ENCODE assay signal across 29 mouse cellular contexts in the genomic region with DNA sequence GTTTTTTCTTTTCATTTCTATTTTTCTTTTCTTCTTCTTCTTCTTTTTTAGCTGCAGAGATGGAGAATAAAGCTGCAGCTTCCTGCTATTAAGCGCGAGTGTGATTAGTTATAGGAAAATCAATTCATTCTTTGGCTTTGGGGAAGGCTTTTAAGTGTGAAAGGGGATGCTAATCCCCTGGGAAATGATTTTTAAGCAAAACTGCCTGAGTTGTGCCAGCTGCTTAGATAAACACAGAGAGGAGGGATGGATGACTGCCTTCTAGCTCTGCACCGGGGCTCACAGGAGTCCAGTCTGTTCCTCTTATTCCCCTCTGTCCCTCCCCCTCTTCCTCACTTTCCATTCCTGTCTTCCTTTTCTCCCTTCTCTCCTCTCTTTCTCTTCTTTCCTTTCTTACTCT.
DNase-seq lines count a peak whose midpoint lies in the region; ATAC-seq lines count a peak whose summit lies in the region.
"Had no signal": no experiment of that assay in that cellular context is flagged by ENCODE, and none has a peak within 500 bp of the region (broad histone marks: within the 10 kb centered on the region; RNA-seq: fewer than 3 reads in every experiment).

No protein-coding gene starts in this region.

- H3K4me1 ChIP-seq in forebrain, embryonic 10.5 days, result peaks cover 32% of the 10 kb centered on the region
- H3K4me1 ChIP-seq in forebrain, embryonic 12.5 days, result peaks cover 15% of the 10 kb centered on the region
- H3K4me1 ChIP-seq in hindbrain, embryonic 15.5 days (replicated peaks), result peaks cover 9% of the 10 kb centered on the region
- H3K4me1 ChIP-seq in hindbrain, embryonic 16.5 days (ENCODE audit: control insufficient read depth, insufficient read depth, low read depth, low read length), result peaks cover 6% of the 10 kb centered on the region; the same call in 1 of the 2 replicates
- H3K4me1 ChIP-seq in midbrain, embryonic 10.5 days, result peaks cover 18% of the 10 kb centered on the region
- H3K4me1 ChIP-seq in midbrain, embryonic 15.5 days, result peaks cover 12% of the 10 kb centered on the region
- H3K4me1 ChIP-seq: embryonic facial prominence, embryonic 15.5 days; heart, embryonic 10.5 days; heart, embryonic 15.5 days; limb, embryonic 15.5 days; liver, embryonic 13.5 days had no signal

- no peak overlapping the region for H3K4me3 ChIP-seq in forebrain, embryonic 10.5 days
- no peak overlapping the region for H3K4me3 ChIP-seq in forebrain, embryonic 12.5 days (replicated peaks)
- no peak overlapping the region for H3K4me3 ChIP-seq in hindbrain, embryonic 15.5 days
- H3K4me3 ChIP-seq in hindbrain, embryonic 16.5 days (ENCODE audit: low read length), result no peak overlapping the region
- H3K4me3 ChIP-seq in midbrain, embryonic 10.5 days, result no peak overlapping the region
- no peak overlapping the region for H3K4me3 ChIP-seq in midbrain, embryonic 15.5 days
- H3K4me3 ChIP-seq: embryonic facial prominence, embryonic 15.5 days; heart, embryonic 10.5 days; heart, embryonic 15.5 days; limb, embryonic 10.5 days; limb, embryonic 15.5 days; liver, embryonic 13.5 days; neural tube, embryonic 15.5 days had no signal

- no peak for DNase-seq in forebrain, embryonic 10.5 days (ENCODE audit: extremely low spot score, low spot score)
- no peak for DNase-seq in midbrain, embryonic 10.5 days (ENCODE audit: low spot score)
- DNase-seq in adrenal gland, postnatal 14 days, result no peak
- DNase-seq in cerebellum, adult 8-10 months, result no peak
- DNase-seq: adrenal gland, postnatal 10 days; cerebellum, adult 11-12 months; cerebellum, postnatal 10 days; gastrocnemius, postnatal 25 days; heart, postnatal 36 days; kidney, adult 8-10 months; kidney, postnatal 10 days; layer of hippocampus, adult 9-11 months; liver, embryonic 13.5 days; lung, adult 2 months; retina, postnatal 1 day; right cerebral cortex, postnatal 14 days had no signal

- H3K9me3 ChIP-seq in forebrain, embryonic 10.5 days, result no peaks in the 10 kb centered on the region
- 0 out of 2 replicates have a peak, but pooled peaks cover 2% of the 10 kb centered on the region for H3K9me3 ChIP-seq in forebrain, embryonic 12.5 days
- no peaks in the 10 kb centered on the region for H3K9me3 ChIP-seq in hindbrain, embryonic 15.5 days
- no peaks in the 10 kb centered on the region for H3K9me3 ChIP-seq in hindbrain, embryonic 16.5 days (ENCODE audit: control insufficient read depth, low read length)
- no peaks in the 10 kb centered on the region for H3K9me3 ChIP-seq in midbrain, embryonic 10.5 days (replicated peaks)
- H3K9me3 ChIP-seq in midbrain, embryonic 15.5 days, result no peaks in the 10 kb centered on the region
- H3K9me3 ChIP-seq: embryonic facial prominence, embryonic 15.5 days; heart, embryonic 10.5 days; heart, embryonic 15.5 days; limb, embryonic 10.5 days; limb, embryonic 15.5 days; liver, embryonic 13.5 days; neural tube, embryonic 15.5 days had no signal

- H3K4me2 ChIP-seq in forebrain, embryonic 12.5 days, result no peak overlapping the region
- no peak overlapping the region for H3K4me2 ChIP-seq in hindbrain, embryonic 15.5 days
- H3K4me2 ChIP-seq in hindbrain, embryonic 16.5 days (ENCODE audit: low read length), result no peak overlapping the region
- H3K4me2 ChIP-seq in midbrain, embryonic 15.5 days, result no peak overlapping the region
- H3K4me2 ChIP-seq: embryonic facial prominence, embryonic 15.5 days; heart, embryonic 15.5 days; limb, embryonic 15.5 days; liver, embryonic 13.5 days; neural tube, embryonic 15.5 days had no signal

- H3K36me3 ChIP-seq in forebrain, embryonic 10.5 days (replicated peaks), result no peaks in the 10 kb centered on the region
- no peaks in the 10 kb centered on the region for H3K36me3 ChIP-seq in forebrain, embryonic 12.5 days (replicated peaks)
- no peaks in the 10 kb centered on the region for H3K36me3 ChIP-seq in hindbrain, embryonic 15.5 days
- no peaks in the 10 kb centered on the region for H3K36me3 ChIP-seq in hindbrain, embryonic 16.5 days (ENCODE audit: control insufficient read depth, insufficient read depth, low read length)
- no peaks in the 10 kb centered on the region for H3K36me3 ChIP-seq in midbrain, embryonic 10.5 days
- H3K36me3 ChIP-seq in midbrain, embryonic 15.5 days (replicated peaks), result no peaks in the 10 kb centered on the region
- H3K36me3 ChIP-seq: embryonic facial prominence, embryonic 15.5 days; G1E; heart, embryonic 10.5 days; heart, embryonic 15.5 days; limb, embryonic 10.5 days; limb, embryonic 15.5 days; liver, embryonic 13.5 days; neural tube, embryonic 15.5 days had no signal

- peak overlapping the region; percentile 51 for H3K27ac ChIP-seq in forebrain, embryonic 10.5 days
- H3K27ac ChIP-seq in forebrain, embryonic 12.5 days, result no peak overlapping the region
- peak overlapping the region; percentile 48; the same call in 1 of the 2 replicates for H3K27ac ChIP-seq in hindbrain, embryonic 15.5 days (replicated peaks)
- no peak overlapping the region for H3K27ac ChIP-seq in hindbrain, embryonic 16.5 days (ENCODE audit: low read depth, low read length)
- H3K27ac ChIP-seq in midbrain, embryonic 10.5 days (replicated peaks), result 0 out of 2 replicates have a peak overlapping the region, but pooled peaks have one; percentile 35
- peak overlapping the region; percentile 55; the same call in 1 of the 2 replicates for H3K27ac ChIP-seq in midbrain, embryonic 15.5 days
- H3K27ac ChIP-seq: embryonic facial prominence, embryonic 15.5 days; heart, embryonic 10.5 days; heart, embryonic 15.5 days; limb, embryonic 10.5 days; limb, embryonic 15.5 days; liver, embryonic 13.5 days; neural tube, embryonic 15.5 days had no signal

- no peaks in the 10 kb centered on the region for H3K27me3 ChIP-seq in forebrain, embryonic 10.5 days (ENCODE audit: poor library complexity, severe bottlenecking)
- H3K27me3 ChIP-seq in forebrain, embryonic 12.5 days, result 0 out of 2 replicates have a peak, but pooled peaks cover 5% of the 10 kb centered on the region
- H3K27me3 ChIP-seq in hindbrain, embryonic 15.5 days, result no peaks in the 10 kb centered on the region
- no peaks in the 10 kb centered on the region for H3K27me3 ChIP-seq in hindbrain, embryonic 16.5 days (replicated peaks; ENCODE audit: control insufficient read depth, insufficient read depth, low read length)
- no peaks in the 10 kb centered on the region for H3K27me3 ChIP-seq in midbrain, embryonic 10.5 days (ENCODE audit: low read depth, poor library complexity, severe bottlenecking)
- H3K27me3 ChIP-seq in midbrain, embryonic 15.5 days (replicated peaks), result no peaks in the 10 kb centered on the region
- H3K27me3 ChIP-seq: embryonic facial prominence, embryonic 15.5 days; heart, embryonic 15.5 days; limb, embryonic 15.5 days; liver, embryonic 13.5 days; neural tube, embryonic 15.5 days; Patski had no signal

- no peak for ATAC-seq in forebrain, embryonic 12.5 days (ENCODE audit: low FRiP score)
- no peak for ATAC-seq in hindbrain, embryonic 15.5 days (ENCODE audit: low FRiP score, low read depth)
- no peak for ATAC-seq in hindbrain, embryonic 16.5 days
- no peak for ATAC-seq in midbrain, embryonic 15.5 days (replicated peaks)
- ATAC-seq: intestine, embryonic 16.5 days; Patski had no signal

- 49% methylated on average over 3 of the region's 3 CpGs for WGBS in forebrain, embryonic 10.5 days
- WGBS in forebrain, embryonic 12.5 days, result 21% methylated on average over 3 of the region's 3 CpGs
- 31% methylated on average over 3 of the region's 3 CpGs for WGBS in hindbrain, embryonic 15.5 days
- 32% methylated on average over 3 of the region's 3 CpGs for WGBS in hindbrain, embryonic 16.5 days
- 55% methylated on average over 3 of the region's 3 CpGs for WGBS in midbrain, embryonic 10.5 days
- 9% methylated on average over 3 of the region's 3 CpGs for WGBS in midbrain, embryonic 15.5 days

- H3K9ac ChIP-seq in forebrain, embryonic 12.5 days, result no peak overlapping the region
- no peak overlapping the region for H3K9ac ChIP-seq in hindbrain, embryonic 15.5 days
- H3K9ac ChIP-seq in hindbrain, embryonic 16.5 days (ENCODE audit: low read depth, low read length), result no peak overlapping the region
- H3K9ac ChIP-seq in midbrain, embryonic 15.5 days, result no peak overlapping the region
- H3K9ac ChIP-seq: embryonic facial prominence, embryonic 15.5 days; heart, embryonic 15.5 days; limb, embryonic 15.5 days; liver, embryonic 13.5 days; neural tube, embryonic 15.5 days had no signal

Comparison
In these comparisons a context has a peak if more than half of its experiments do, and no peak if none do; other contexts are left out.
1. H3K27ac ChIP-seq: peak in forebrain, embryonic 10.5 days (single experiment), hindbrain, embryonic 15.5 days (single experiment), midbrain, embryonic 10.5 days (single experiment) and midbrain, embryonic 15.5 days (single experiment); none in forebrain, embryonic 12.5 days (single experiment) and hindbrain, embryonic 16.5 days (single experiment).